Mouse (Mus musculus) stomach, postnatal 0 days (tissue): ENCODE data around the gene Zdhhc18. TPM values are rescaled to one million over a fixed set of nuclear protein-coding genes. Genes with fewer than 3 reads are reported as not detected.

Source experiments
- ATAC-seq: fragments of 200-750 bp; cut with Nextera tagmentation; 2 replicates; pipeline ENCODE4 v1.8.0; 2017; ENCODE audit not compliant: low FRiP score, low TSS enrichment
- DNase-seq: peaks from one replicate; pipeline ENCODE4 v3.0.0-alpha.2; 2016; ENCODE audit warnings: low spot score
- H3K27ac ChIP-seq: fragments of 300-500 bp; sonication (generic); replicated peaks from 2 replicates; pipeline ENCODE4 v1.5.1; 2014; ENCODE audit warnings: mild to moderate bottlenecking, control low read depth
- H3K27me3 ChIP-seq: fragments of 300-500 bp; sonication (generic); 2 replicates; pipeline ENCODE4 v1.6.1; 2014; ENCODE audit warnings: low read length; ENCODE audit not compliant: control insufficient read depth, insufficient read depth
- H3K36me3 ChIP-seq: fragments of 300-500 bp; sonication (generic); 2 replicates; pipeline ENCODE4 v1.6.1; 2014; ENCODE audit warnings: low read length, mixed read lengths; ENCODE audit not compliant: control insufficient read depth, insufficient read depth
- H3K4me1 ChIP-seq: fragments of 300-500 bp; sonication (generic); replicated peaks from 2 replicates; pipeline ENCODE4 v1.6.1; 2014; ENCODE audit warnings: antibody characterized with exemption; ENCODE audit not compliant: control insufficient read depth, insufficient read depth
- H3K4me2 ChIP-seq: fragments of 300-500 bp; sonication (generic); replicated peaks from 2 replicates; pipeline ENCODE4 v1.6.1; 2014; ENCODE audit warnings: low read depth, mild to moderate bottlenecking, control low read depth, moderate library complexity
- H3K4me3 ChIP-seq: fragments of 300-500 bp; sonication (generic); 2 replicates; pipeline ENCODE4 v1.5.1; 2014; ENCODE audit warnings: low read depth, low read length, control low read depth
- H3K9ac ChIP-seq: fragments of 300-500 bp; sonication (generic); 2 replicates; pipeline ENCODE4 v1.6.1; 2014; ENCODE audit warnings: mild to moderate bottlenecking, low read length, control low read depth, mixed read lengths
- H3K9me3 ChIP-seq: fragments of 300-500 bp; sonication (generic); 2 replicates; pipeline ENCODE4 v1.6.1; 2016; ENCODE audit warnings: low read length; ENCODE audit not compliant: control insufficient read depth
- CTCF ChIP-seq: IDR thresholded peaks from 2 replicates; pipeline ENCODE4 v1.5.1; 2016; ENCODE audit warnings: antibody characterized with exemption, low read depth, mild to moderate bottlenecking, moderate library complexity
- EP300 ChIP-seq: optimal IDR thresholded peaks from 2 replicates; pipeline ENCODE3; 2016; ENCODE audit warnings: antibody characterized with exemption
- WGBS: fragments of 180-500 bp; shearing (Covaris S2); extraction: QIAGEN DNeasy Blood & Tissue Kit; methylation state at CpG from one replicate; pipeline ENCODE4 v1.1.7; 2014; 5-methylcytosine and 5-hydroxymethylcytosine counted together
- microRNA-seq: library from miRNA; unstranded; fragments of <30 nt; microRNA quantifications from one replicate; pipeline ENCODE4, GENCODE M21; 2016
- polyA plus RNA-seq: library from polyadenylated mRNA; unstranded; fragments of >200 nt; fragmentation: Nextera tagmentation; extraction: Ambion mirVana; gene quantifications from 2 replicates; pipeline ENCODE4 v1.2.1, GENCODE M21; 2015

Zdhhc18 gene
- polyA plus RNA-seq, 1 experiment from 2014 or later: 1.6 TPM

- no peak for TF ChIP-seq CTCF
- no peak for TF ChIP-seq EP300
These were observed 82.7 kb downstream of the Zdhhc18 start for GRCm38 (mm10) chr4:133567251-133567650.

GRCm38 (mm10) chr4:133563123-133563571, 86.8 kb downstream of the Zdhhc18 start:
- no peak for TF ChIP-seq CTCF
- no peak for TF ChIP-seq EP300
- Histone ChIP-seq H3K4me3 (no peak overlapping the region), H3K4me1 (no peaks in the 10 kb centered on the region), H3K9me3 (no peaks in the 10 kb centered on the region), H3K27me3 (no peaks in the 10 kb centered on the region), H3K27ac (no peak overlapping the region), H3K9ac (no peak overlapping the region), H3K4me2 (no peak overlapping the region), H3K36me3 (no peaks in the 10 kb centered on the region)
- 75% methylated on average over 11 of the region's 11 CpGs for WGBS
- ATAC-seq (no peak), DNase-seq (no peak)

More at GRCm38 (mm10) chr4:133567251-133567650, 82.7 kb downstream of the Zdhhc18 start:
- no peak overlapping the region for H3K9ac ChIP-seq
- H3K4me2 ChIP-seq: no peak overlapping the region
- H3K27ac ChIP-seq: no peak overlapping the region
- no peaks in the 10 kb centered on the region for H3K9me3 ChIP-seq
- WGBS: 17% methylated on average over 8 of the region's 8 CpGs
- no peak overlapping the region for H3K4me3 ChIP-seq
- no peaks in the 10 kb centered on the region for H3K27me3 ChIP-seq
- no peaks in the 10 kb centered on the region for H3K36me3 ChIP-seq
- no peaks in the 10 kb centered on the region for H3K4me1 ChIP-seq
- DNase-seq: no peak
- ATAC-seq: no peak

- Histone ChIP-seq H3K4me1 (no peaks in the 10 kb centered on the region), H3K27me3 (no peaks in the 10 kb centered on the region), H3K9ac (no peak overlapping the region), H3K36me3 (no peaks in the 10 kb centered on the region), H3K9me3 (no peaks in the 10 kb centered on the region), H3K4me2 (no peak overlapping the region), H3K4me3 (no peak overlapping the region), H3K27ac (no peak overlapping the region)
- ATAC-seq (no peak), DNase-seq (no peak)
- TF ChIP-seq CTCF (no peak), EP300 (no peak)
- 66% methylated on average over 4 of the region's 4 CpGs for WGBS
These were observed 88.3 kb downstream of the Zdhhc18 start for GRCm38 (mm10) chr4:133561622-133562021.

GRCm38 (mm10) chr4:133559846-133560245, 90.1 kb downstream of the Zdhhc18 start:
- H3K27me3 ChIP-seq: no peaks in the 10 kb centered on the region
- no peak for TF ChIP-seq CTCF
- WGBS: 81% methylated on average over 4 of the region's 4 CpGs
- no peak overlapping the region for H3K9ac ChIP-seq
- no peak overlapping the region for H3K27ac ChIP-seq
- H3K4me2 ChIP-seq: no peak overlapping the region
- no peaks in the 10 kb centered on the region for H3K4me1 ChIP-seq
- no peak overlapping the region for H3K4me3 ChIP-seq
- ATAC-seq: no peak
- no peaks in the 10 kb centered on the region for H3K9me3 ChIP-seq
- DNase-seq: no peak
- H3K36me3 ChIP-seq: no peaks in the 10 kb centered on the region

- Histone ChIP-seq H3K4me2 (no peak overlapping the region), H3K27ac (no peak overlapping the region), H3K36me3 (no peaks in the 10 kb centered on the region), H3K9ac (no peak overlapping the region), H3K4me1 (no peaks in the 10 kb centered on the region), H3K9me3 (no peaks in the 10 kb centered on the region), H3K27me3 (no peaks in the 10 kb centered on the region), H3K4me3 (no peak overlapping the region)
- WGBS: 27% methylated on average over 10 of the region's 10 CpGs
- DNase-seq (no peak), ATAC-seq (0 out of 2 replicates have a peak, but pooled peaks have one; percentile 9)
- TF ChIP-seq EP300 (no peak), CTCF (no peak)
These were observed 92.8 kb downstream of the Zdhhc18 start for GRCm38 (mm10) chr4:133557041-133557717.

Small RNA genes within 50 kb of the gene (microRNA-seq; reads per million reads assigned to microRNA genes)
- not detected for gene Gm23158

Other genes with a start within 250 kb of the Zdhhc18 start
- 34.0 and 35.3 TPM in 2 replicates for gene Tent5b, start 170.0 kb downstream of the Zdhhc18 start, polyA plus RNA-seq
- gene Trnp1, start 151.6 kb downstream of the Zdhhc18 start, polyA plus RNA-seq: 4.0 and 4.4 TPM in 2 replicates
- gene Kdf1, start 131.2 kb downstream of the Zdhhc18 start, polyA plus RNA-seq: 29.2 and 34.2 TPM in 2 replicates
- 122 and 125 TPM in 2 replicates for gene Nudc, start 104.2 kb downstream of the Zdhhc18 start, polyA plus RNA-seq
- 4.7 and 5.2 TPM in 2 replicates for gene Nr0b2, start 96.8 kb downstream of the Zdhhc18 start, polyA plus RNA-seq
- gene Gpatch3, start 75.4 kb downstream of the Zdhhc18 start, polyA plus RNA-seq: 3.6 and 3.8 TPM in 2 replicates
- gene Gpn2, start 65.8 kb downstream of the Zdhhc18 start, polyA plus RNA-seq: 13.9 and 14.8 TPM in 2 replicates
- 355 and 371 TPM in 2 replicates for gene Sfn, start 48.0 kb downstream of the Zdhhc18 start, polyA plus RNA-seq
- 11.5 and 13.0 TPM in 2 replicates for gene Pigv, start 22.5 kb upstream of the Zdhhc18 start, polyA plus RNA-seq
- gene Arid1a, start 106.6 kb upstream of the Zdhhc18 start, polyA plus RNA-seq: 8.7 and 9.7 TPM in 2 replicates
- gene Rps6ka1, start 237.6 kb upstream of the Zdhhc18 start, polyA plus RNA-seq: 45.5 and 46.0 TPM in 2 replicates